Mouse (Mus musculus): ENCODE measurements around the gene Olfr429.
"Not testable (repeated sequence)": the region's sequence is repeated elsewhere in the genome, so short reads cannot be mapped to it uniquely, and the experiment has no call there.

DNA sequence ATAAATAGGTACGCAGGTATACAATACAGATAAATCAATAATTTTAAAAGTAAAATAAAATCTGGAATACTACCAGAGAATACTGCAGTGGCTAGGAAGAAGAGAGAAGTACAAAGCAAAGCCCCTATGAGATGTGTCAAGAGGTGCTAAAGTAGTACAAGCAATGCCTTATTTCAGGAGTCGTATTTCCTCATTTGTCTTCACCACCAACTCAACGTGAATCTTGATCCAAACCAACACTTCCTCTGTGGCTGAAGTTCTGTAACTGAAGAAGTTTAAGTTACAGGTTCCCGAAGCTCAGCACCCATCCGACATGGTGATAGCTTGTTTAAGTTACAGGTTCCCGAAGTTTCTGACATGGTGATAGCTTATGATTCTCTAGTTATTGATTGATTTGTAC is 35.9 kb upstream of the Olfr429 start:
- TF ChIP-seq CTCF, EP300 (IDR thresholded peaks at IDR 0.05): not testable (repeated sequence)

Data from lung, postnatal 0 days (tissue).